Mouse (Mus musculus) lung, postnatal 0 days (tissue): ENCODE data around the gene Pbld2. TPM values are rescaled to one million over a fixed set of nuclear protein-coding genes. Genes with fewer than 3 reads are reported as not detected.

ENCODE experiments used
- ATAC-seq: fragments of 200-750 bp; cut with Nextera tagmentation; 2 replicates; pipeline ENCODE4 v1.8.0; 2017; ENCODE audit warnings: moderate library complexity
- DNase-seq: peaks from one replicate; pipeline ENCODE4 v3.0.0-alpha.2; 2016; ENCODE audit warnings: low spot score
- H3K27ac ChIP-seq: fragments of 300-500 bp; sonication (generic); 2 replicates; pipeline ENCODE4 v1.5.1; 2014; ENCODE audit warnings: antibody characterized with exemption, mild to moderate bottlenecking, low read length, mixed read lengths
- H3K27me3 ChIP-seq: fragments of 300-500 bp; sonication (generic); replicated peaks from 2 replicates; pipeline ENCODE4 v1.6.1; 2014; ENCODE audit warnings: low read length, mixed read lengths; ENCODE audit not compliant: insufficient read depth
- H3K36me3 ChIP-seq: fragments of 300-500 bp; sonication (generic); 2 replicates; pipeline ENCODE4 v1.6.1; 2014; ENCODE audit warnings: low read length, mixed read lengths; ENCODE audit not compliant: insufficient read depth
- H3K4me1 ChIP-seq: fragments of 300-500 bp; sonication (generic); 2 replicates; pipeline ENCODE4 v1.6.1; 2014; ENCODE audit warnings: antibody characterized with exemption, low read depth, low read length, mixed read lengths; ENCODE audit not compliant: insufficient read depth
- H3K4me2 ChIP-seq: fragments of 300-500 bp; sonication (generic); replicated peaks from 2 replicates; pipeline ENCODE4 v1.6.1; 2014; ENCODE audit warnings: low read depth, mild to moderate bottlenecking, low read length, moderate library complexity, mixed read lengths
- H3K4me3 ChIP-seq: fragments of 300-500 bp; sonication (generic); 2 replicates; pipeline ENCODE4 v1.5.1; 2014; ENCODE audit warnings: low read depth, low read length
- H3K9ac ChIP-seq: fragments of 300-500 bp; sonication (generic); replicated peaks from 2 replicates; pipeline ENCODE4 v1.6.1; 2014; ENCODE audit warnings: low read depth, mild to moderate bottlenecking
- H3K9me3 ChIP-seq: fragments of 300-500 bp; sonication (generic); 2 replicates; pipeline ENCODE4 v1.6.1; 2016; ENCODE audit warnings: low read length, mixed read lengths
- CTCF ChIP-seq: IDR thresholded peaks from 2 replicates; pipeline ENCODE4 v1.5.1; 2016; ENCODE audit warnings: antibody characterized with exemption, mild to moderate bottlenecking
- EP300 ChIP-seq: IDR thresholded peaks from 2 replicates; pipeline ENCODE4 v1.6.1; 2016; ENCODE audit warnings: antibody characterized with exemption, mild to moderate bottlenecking, control low read depth
- WGBS: fragments of 180-500 bp; shearing (Covaris S2); extraction: QIAGEN DNeasy Blood & Tissue Kit; methylation state at CpG from one replicate; pipeline ENCODE4 v1.1.7; 2014; 5-methylcytosine and 5-hydroxymethylcytosine counted together
- polyA plus RNA-seq: library from polyadenylated mRNA; unstranded; fragments of >200 nt; fragmentation: Nextera tagmentation; extraction: Ambion mirVana; gene quantifications from 2 replicates; pipeline ENCODE4 v1.2.1, GENCODE M21; 2015

Gene Pbld2
- polyA plus RNA-seq, 1 experiment from 2014 or later = 18.4 TPM

DNA sequence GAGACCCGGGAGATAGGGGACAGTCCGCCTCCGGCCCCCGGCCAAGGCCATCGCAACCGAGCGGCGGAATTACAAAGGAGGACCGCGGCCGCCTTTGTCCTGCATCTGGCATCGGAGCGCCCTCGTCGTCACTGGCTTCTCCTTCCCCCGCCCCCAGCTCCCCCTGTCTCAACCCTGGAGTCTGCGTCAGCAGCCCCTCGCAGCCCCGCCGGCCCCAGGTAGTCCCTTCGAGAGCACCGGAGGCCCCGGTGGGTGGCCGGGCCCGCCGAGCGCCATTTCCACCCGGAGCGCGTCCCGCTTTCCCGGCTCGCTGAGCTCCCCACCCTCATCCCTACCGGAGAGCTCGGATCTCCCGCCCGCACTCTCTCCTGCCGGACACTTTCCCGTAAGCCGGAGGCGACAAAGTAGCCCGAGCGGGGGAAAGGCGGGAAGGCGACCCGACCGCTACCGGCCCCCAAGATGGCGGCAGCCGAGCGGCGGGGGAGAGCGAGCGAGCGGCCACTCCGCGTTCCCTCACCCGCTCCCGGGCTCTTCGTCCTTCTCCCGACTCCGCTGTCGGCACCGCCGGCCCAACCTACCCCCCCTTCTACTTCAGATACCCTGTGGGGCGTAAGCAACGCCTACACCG, 880 bp upstream of the Pbld2 start:
- Histone ChIP-seq H3K36me3 (no peaks in the 10 kb centered on the region), H3K4me3 (peak overlapping the region; percentile 88), H3K27me3 (no peaks in the 10 kb centered on the region), H3K9ac (peak overlapping the region; percentile 98), H3K4me1 (peaks cover 10% of the 10 kb centered on the region; the same call in 1 of the 2 replicates), H3K9me3 (no peaks in the 10 kb centered on the region), H3K27ac (peak overlapping the region; percentile 99), H3K4me2 (peak overlapping the region; percentile 64)
- TF ChIP-seq CTCF (no peak), EP300 (no peak; the same call in 1 of the 2 replicates)
- DNase-seq (peak; percentile 69), ATAC-seq (peak; percentile 27)
- 4% methylated on average over 26 of the region's 68 CpGs for WGBS

DNA sequence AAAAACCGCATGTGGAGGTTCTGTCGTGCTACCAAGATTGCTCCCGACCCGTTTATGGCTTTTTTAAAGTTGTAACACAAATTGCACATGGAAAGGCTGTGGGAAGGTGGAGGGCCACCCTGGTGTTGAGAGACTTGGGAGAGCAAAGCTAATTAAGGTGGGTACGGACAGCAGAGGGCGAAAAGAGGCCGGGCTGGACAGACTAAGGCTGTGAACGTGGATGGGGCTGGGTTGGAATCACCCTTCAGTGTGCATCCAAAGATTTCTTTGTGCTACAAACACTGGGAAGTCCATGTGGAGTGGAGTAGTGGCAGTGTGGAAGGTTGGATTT, 430 bp downstream of the Pbld2 start:
- Histone ChIP-seq H3K4me3 (peak overlapping the region; percentile 88), H3K27ac (peak overlapping the region; percentile 99), H3K27me3 (no peaks in the 10 kb centered on the region), H3K9ac (peak overlapping the region; percentile 56), H3K4me1 (peaks cover 10% of the 10 kb centered on the region; the same call in 1 of the 2 replicates), H3K36me3 (no peaks in the 10 kb centered on the region), H3K9me3 (no peaks in the 10 kb centered on the region), H3K4me2 (peak overlapping the region; percentile 64)
- DNase-seq (peak; percentile 77), ATAC-seq (peak; percentile 46)
- WGBS = 0% methylated on average over 8 of the region's 8 CpGs
- TF ChIP-seq CTCF = peak; percentile 74
- no peak for TF ChIP-seq EP300

- no peak for ATAC-seq
- DNase-seq = peak; percentile 72
- Histone ChIP-seq H3K4me3 (no peak overlapping the region; the same call in 1 of the 2 replicates), H3K36me3 (no peaks in the 10 kb centered on the region), H3K9me3 (no peaks in the 10 kb centered on the region), H3K9ac (no peak overlapping the region), H3K4me1 (peaks cover 10% of the 10 kb centered on the region; the same call in 1 of the 2 replicates), H3K27me3 (no peaks in the 10 kb centered on the region), H3K4me2 (peak overlapping the region; percentile 64; the same call in 1 of the 2 replicates), H3K27ac (no peak overlapping the region)
- no peak for TF ChIP-seq CTCF
- no peak for TF ChIP-seq EP300
- 17% methylated on average over 2 of the region's 2 CpGs for WGBS
These were observed 901 bp downstream of the Pbld2 start for GRCm38 (mm10) chr10:63025016-63025415.

GRCm38 (mm10) chr10:63025491-63026011, 1.4 kb downstream of the Pbld2 start:
- ATAC-seq (no peak), DNase-seq (no peak)
- WGBS = 63% methylated on average over 6 of the region's 6 CpGs
- Histone ChIP-seq H3K4me1 (peaks cover 10% of the 10 kb centered on the region; the same call in 1 of the 2 replicates), H3K27ac (no peak overlapping the region), H3K36me3 (no peaks in the 10 kb centered on the region), H3K4me2 (no peak overlapping the region), H3K9ac (no peak overlapping the region), H3K9me3 (no peaks in the 10 kb centered on the region), H3K27me3 (no peaks in the 10 kb centered on the region), H3K4me3 (no peak overlapping the region)
- TF ChIP-seq EP300 = no peak
- no peak for TF ChIP-seq CTCF

DNA sequence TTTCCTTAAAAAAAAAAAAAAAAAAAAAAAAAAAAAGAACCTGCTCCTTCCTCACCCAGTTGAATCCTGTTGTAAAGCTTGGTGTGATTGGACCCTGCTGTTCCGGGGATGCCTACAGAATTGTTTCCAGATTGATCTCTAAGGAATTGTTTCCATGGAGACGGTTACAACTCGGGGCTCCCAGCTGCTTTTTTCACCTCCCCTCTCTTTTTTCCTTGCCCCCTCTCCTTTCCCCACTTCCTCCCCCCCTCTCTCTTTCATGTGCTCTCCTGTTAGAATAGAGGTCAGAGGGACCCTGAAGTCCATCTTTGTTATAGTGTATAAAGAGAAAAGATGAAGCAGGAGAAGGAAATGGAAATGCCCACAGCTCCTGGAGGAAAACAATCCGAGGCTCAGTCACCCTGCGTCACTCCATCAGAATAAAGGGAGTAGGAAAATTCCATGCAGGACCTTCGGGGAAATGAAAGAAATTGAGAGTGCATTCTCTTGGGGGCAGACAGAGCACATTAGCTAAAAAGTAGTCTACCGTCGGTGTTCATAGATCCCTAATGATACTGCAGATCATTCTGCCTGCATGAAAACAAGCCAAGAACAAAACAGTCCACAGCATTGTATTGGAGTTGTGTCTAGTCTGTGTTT, 2.2 kb downstream of the Pbld2 start:
- Histone ChIP-seq H3K9ac (no peak overlapping the region), H3K4me1 (peaks cover 7% of the 10 kb centered on the region; the same call in 1 of the 2 replicates), H3K4me3 (no peak overlapping the region), H3K36me3 (no peaks in the 10 kb centered on the region), H3K9me3 (no peaks in the 10 kb centered on the region), H3K4me2 (no peak overlapping the region), H3K27me3 (no peaks in the 10 kb centered on the region), H3K27ac (no peak overlapping the region)
- WGBS = 53% methylated on average over 8 of the region's 8 CpGs
- ATAC-seq (no peak), DNase-seq (no peak)
- no peak for TF ChIP-seq CTCF
- TF ChIP-seq EP300 = no peak

DNA sequence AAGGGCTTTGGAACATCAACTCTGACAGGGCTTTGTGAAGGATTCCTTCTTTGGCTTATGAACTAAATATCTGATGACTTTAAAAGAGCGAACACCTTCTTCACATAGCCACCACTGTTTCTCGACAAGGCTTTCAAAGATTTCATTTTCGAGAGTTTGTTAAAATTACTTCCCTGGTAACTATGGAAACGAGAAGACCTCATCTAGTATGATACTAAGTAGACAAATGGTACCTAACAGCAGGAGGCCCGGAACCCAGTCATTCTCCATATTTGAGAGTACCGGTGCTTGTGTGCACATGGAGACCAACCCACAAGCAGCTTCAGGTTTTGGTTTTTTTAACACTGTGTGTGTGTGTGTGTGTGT, 2.7 kb downstream of the Pbld2 start:
- H3K4me2 ChIP-seq = no peak overlapping the region
- 77% methylated on average over 6 of the region's 6 CpGs for WGBS
- DNase-seq = no peak
- H3K9me3 ChIP-seq = no peaks in the 10 kb centered on the region
- ATAC-seq = no peak
- H3K27me3 ChIP-seq = no peaks in the 10 kb centered on the region
- no peak overlapping the region for H3K27ac ChIP-seq
- no peak overlapping the region for H3K4me3 ChIP-seq
- no peaks in the 10 kb centered on the region for H3K36me3 ChIP-seq
- H3K4me1 ChIP-seq = 0 out of 2 replicates have a peak, but pooled peaks cover 3% of the 10 kb centered on the region
- H3K9ac ChIP-seq = no peak overlapping the region
- TF ChIP-seq CTCF (no peak), EP300 (no peak)
